Mouse (Mus musculus): ENCODE results near the gene Ppp1r2.

The Ppp1r2 gene

DNA sequence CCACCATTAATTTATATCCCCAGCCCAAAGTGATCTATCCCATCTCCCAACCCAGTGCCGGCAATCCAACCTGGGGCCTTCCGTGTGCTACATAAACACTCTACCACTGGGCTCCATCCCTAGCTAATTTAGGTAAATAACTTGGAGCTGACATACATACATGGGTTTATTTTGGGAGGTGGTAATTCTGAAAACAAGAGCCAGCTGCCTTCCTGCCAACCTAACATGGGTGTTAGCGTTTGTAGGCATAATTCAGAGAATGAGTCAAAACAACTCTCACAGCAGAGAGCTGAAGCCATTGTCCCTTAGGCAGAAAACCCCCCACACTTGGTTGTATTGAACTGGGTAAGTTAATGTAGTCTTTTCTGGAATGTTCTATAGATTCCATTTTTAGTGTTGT, 12.6 kb upstream of the Ppp1r2 start:
- no peak for DNase-seq

- no peak for DNase-seq
Measured at GRCm38 (mm10) chr16:31286801-31287488, 11.9 kb upstream of the Ppp1r2 start.

DNA sequence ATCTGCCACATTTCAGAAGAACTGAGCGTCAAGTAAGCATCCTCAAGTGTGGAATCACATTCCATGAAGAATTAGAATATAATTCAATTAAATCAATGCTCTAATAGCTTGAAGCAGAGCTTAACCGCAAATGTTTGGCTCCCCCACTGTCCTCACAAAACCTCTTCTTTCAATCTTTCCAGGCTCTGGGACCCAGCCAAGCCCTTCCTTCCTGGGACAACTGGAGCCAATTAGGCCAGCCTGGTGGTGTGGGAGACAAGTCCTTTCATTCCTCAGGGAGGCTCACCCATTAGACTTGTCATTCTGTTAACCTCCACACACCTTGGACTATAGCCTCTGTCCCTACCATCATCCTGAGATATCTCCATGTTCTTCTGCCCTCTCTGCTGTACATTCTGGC, 6.9 kb upstream of the Ppp1r2 start:
- DNase-seq = peak; percentile 12

DNA sequence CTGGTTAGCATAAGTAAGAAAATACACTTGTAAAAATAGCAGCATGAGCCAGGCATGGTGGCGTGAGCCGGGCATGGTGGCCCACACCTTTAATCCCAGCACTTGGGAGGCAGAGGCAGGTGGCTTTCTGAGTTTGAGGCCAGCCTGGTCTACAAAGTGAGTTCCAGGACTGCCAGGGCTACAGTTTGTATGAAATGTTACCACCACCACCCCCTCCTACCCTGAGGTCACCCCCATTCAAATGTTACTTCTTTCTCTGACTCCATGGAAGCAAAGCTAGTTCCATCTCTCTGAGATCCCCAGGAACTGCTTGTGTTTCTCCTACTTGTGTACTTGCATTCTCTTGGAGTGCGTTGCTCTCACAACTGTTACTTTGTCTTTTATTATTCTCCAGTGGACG, 5.1 kb upstream of the Ppp1r2 start:
- DNase-seq = no peak

GRCm38 (mm10) chr16:31278581-31278980, 3.5 kb upstream of the Ppp1r2 start:
- no peak for DNase-seq

- DNase-seq = no peak
Measured at GRCm38 (mm10) chr16:31278081-31278480, 3.0 kb upstream of the Ppp1r2 start.

DNA sequence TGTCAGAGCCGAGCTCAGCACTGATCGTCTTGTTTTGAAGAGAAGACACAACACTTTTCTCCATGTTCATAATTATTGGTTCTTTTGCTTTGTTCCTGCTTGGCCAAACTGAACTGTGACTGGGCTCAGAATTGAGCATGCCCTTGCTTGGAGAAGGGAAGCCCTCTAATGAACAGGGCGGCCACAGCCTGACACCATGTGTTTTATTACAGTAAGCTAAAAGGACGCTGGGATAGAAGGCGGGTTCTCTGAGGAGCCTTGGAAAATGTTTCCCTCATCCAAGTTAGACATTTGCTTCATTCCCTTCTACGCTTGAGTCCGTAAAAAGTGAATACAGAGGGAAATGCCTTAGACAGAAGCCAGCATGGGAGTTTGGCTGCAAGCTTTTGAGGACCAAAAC, 1.9 kb upstream of the Ppp1r2 start:
- no peak for DNase-seq

- DNase-seq = peak; percentile 68
Measured at GRCm38 (mm10) chr16:31276539-31276938, 1.5 kb upstream of the Ppp1r2 start.

- DNase-seq = no peak
Measured at GRCm38 (mm10) chr16:31274084-31274483, 993 bp downstream of the Ppp1r2 start.

GRCm38 (mm10) chr16:31266692-31267091, 8.4 kb downstream of the Ppp1r2 start:
- no peak for DNase-seq

- no peak for DNase-seq
Measured at GRCm38 (mm10) chr16:31256151-31256550, 18.9 kb downstream of the Ppp1r2 start.

DNA sequence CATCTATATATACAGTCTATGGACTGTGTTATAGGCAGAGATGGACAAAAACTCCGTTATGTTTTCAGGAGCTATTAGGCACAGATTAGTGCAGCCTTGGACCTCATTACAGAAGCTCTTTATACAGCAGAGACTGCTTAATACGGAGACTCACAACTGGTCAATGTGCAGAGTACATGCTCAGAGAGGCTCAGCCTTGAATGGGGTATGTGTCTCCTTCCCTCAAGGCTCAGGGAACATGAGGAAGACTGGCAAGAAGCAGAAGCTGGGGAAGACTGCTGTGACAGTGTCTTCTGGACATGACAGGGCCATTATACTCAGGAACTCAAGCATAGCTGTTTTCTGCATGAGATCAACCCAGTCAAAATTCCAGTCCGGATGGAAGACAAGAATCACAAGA, 19.4 kb downstream of the Ppp1r2 start:
- no peak for DNase-seq

GRCm38 (mm10) chr16:31249401-31249800, 25.7 kb downstream of the Ppp1r2 start:
- no peak for DNase-seq

GRCm38 (mm10) chr16:31248717-31249116, 26.4 kb downstream of the Ppp1r2 start:
- DNase-seq = no peak

GRCm38 (mm10) chr16:31247442-31247841, 27.6 kb downstream of the Ppp1r2 start:
- no peak for DNase-seq

DNA sequence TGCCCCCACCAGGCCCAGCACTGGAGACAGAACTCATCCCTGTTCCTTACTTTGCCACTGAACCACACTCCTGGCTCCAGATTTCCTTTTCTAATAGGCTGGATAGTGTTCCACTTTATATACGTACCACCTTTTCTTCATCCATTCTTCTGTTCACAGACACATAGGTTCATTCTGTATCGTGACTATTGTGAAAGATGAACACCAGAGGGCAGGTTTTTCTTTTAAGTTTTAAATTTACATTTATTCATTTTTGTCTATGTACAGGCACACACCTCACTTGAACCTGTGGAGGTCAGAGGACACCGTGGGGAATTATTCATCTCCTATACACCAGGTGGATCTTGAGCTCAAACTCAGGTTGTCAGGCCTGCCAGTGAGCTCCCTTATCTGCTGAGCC, 31.0 kb downstream of the Ppp1r2 start:
- no peak for DNase-seq

DNA sequence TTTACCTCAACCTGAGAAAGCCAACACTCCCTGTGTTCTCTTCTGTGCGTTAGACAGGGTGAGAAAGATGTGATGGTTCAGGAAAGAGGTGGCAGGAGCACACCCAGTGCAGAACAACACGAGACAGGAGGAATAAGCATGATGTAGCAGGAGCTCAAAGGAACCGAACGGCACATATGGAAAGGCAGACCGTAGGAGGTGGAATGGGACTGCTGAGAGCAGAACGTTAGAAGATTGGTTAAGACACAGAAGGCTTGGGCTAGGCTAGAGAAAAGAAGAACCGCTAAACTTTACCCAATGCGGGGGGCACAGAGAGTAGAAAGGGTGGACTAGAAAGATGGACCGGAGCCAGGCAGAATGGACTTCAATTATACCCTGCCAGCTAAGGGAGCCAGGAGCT, 33.6 kb downstream of the Ppp1r2 start:
- no peak for DNase-seq

GRCm38 (mm10) chr16:31240569-31240968, 34.5 kb downstream of the Ppp1r2 start:
- no peak for DNase-seq

GRCm38 (mm10) chr16:31238281-31238680, 36.8 kb downstream of the Ppp1r2 start:
- no peak for DNase-seq

DNA sequence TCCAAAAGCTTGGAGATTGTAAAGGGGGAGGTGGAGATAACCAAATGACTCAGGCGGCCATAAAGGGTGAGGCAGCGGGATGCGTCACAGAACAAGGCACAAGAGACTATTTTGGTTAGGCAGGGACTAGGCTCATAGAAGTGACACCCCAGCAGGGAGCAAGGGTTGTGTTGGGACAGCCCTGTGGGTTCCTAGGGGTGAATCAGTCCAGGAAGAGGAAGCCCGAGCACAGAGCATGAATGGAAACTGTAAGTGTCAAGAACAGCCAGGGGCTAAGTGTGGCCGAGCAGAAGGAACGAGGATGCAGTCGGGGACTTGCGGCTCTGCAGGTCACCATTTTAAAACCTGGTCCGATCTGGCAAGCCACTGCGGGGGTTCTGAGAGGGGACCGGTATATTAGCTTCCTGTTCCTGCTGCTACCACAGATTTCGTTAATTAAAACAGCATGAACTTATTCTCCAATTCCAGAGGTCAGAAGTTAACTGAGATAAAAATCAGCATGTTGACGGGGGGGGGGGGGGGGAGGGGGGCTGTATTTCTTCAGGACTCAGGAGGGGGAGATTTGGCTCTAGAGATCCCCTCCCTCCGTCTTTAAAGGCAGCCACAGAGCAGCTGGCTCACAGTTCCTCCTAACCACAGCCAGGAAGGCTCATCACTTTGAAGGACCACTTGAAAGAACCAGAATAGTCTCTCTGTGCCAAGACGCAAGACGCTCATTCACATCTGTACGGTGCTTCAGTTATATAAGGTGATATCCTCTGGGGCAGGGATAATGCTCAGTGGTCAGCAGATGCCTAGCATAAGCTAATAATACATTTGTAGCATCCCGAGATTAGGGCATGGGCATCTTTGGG, 39.4 kb downstream of the Ppp1r2 start:
- DNase-seq = no peak

DNA sequence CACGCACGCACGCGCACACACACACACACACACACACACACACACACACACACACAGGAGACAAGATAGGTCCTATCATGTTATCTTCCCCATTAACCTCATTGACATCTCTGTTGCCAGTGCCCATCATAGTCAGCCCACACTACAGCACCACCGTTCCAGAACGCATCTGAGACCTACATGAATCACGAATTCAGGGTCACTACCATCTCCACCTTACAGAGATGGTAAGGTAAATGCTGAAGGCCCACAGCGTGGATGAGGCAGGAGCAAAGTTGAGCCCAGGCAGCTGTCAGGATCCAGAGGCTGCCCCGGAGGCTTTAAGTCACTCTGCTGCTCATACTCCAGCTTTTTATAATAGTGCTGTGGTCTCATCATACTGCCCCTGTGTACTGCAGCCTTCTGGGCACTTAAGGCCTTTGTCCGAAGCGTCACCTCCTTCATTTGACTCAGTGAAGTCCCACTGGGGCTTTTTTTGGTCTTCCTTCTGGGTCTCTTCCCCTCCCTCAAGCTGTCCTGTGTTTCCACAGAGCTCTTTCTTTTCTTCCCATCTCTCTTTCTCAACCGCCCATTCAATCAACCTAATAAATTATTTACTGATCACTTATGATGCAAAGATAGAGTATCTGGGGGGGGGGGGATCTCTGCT, 40.1 kb downstream of the Ppp1r2 start:
- no peak for DNase-seq

- no peak for DNase-seq
Measured at GRCm38 (mm10) chr16:31234356-31234755, 40.7 kb downstream of the Ppp1r2 start.

DNA sequence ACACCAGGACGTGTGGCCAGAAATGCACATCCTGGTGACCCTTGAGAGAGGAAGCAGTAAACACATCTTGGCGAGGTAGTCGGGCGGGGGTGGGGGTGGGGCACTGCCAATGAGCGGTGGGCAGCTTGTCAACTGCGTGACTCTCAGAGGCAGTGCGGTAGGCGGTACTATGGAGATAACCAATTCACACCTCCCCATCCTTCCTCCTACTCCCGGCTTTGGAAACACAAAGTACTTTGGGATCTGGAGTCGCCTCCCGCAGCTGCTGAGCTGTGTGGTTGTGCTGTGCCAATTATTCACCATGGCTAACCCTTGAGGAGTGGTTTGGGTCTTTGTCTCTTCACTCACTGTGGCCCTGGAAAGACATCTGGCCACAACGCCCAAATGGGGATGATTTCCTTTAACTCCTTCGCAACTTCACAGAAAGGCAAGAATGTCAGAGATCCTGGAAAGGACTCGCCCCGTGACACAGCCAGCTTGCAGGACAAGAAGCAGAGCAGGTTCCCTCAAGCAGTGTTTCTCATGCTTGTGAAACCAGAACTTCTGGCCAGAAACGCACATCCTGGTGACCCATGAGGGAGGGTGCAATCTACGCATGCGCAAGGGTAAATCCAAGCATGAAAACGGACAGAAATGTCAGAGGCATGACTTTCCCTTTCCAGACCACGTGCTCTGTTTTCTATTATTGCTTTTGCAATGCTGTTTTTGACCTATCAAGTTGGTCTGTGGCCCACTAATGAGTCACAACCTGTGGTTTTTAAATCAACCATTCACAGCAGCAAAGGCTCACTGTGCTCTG, 41.3 kb downstream of the Ppp1r2 start:
- peak; percentile 74 for DNase-seq

Data from kidney, adult 18-20 months (tissue).